9 mouse cellular contexts compared by ENCODE assay signal in genomic region chr16:28593075-28593915, GRCm38 (mm10).
A peak's percentile ranks its signal among the peaks of the same experiment; 100 is the strongest.
DNase-seq lines count a peak whose midpoint lies in the region; ATAC-seq and TF ChIP-seq lines count a peak whose summit lies in the region.
"Had no signal": no experiment of that assay in that cellular context is flagged by ENCODE, and none has a peak within 500 bp of the region (broad histone marks: within the 10 kb centered on the region; RNA-seq: fewer than 3 reads in every experiment).

No protein-coding gene starts in this region.

- peaks cover 13% of the 10 kb centered on the region for H3K27me3 ChIP-seq in E14TG2a.4 (ENCODE audit: insufficient read depth, low read length)
- H3K27me3 ChIP-seq in forebrain, embryonic 11.5 days (ENCODE audit: control insufficient read depth, insufficient read depth, low read length): no peaks in the 10 kb centered on the region
- 0 out of 2 replicates have a peak, but pooled peaks cover 3% of the 10 kb centered on the region for H3K27me3 ChIP-seq in heart, embryonic 14.5 days (ENCODE audit: control insufficient read depth, insufficient read depth, low read length)
- H3K27me3 ChIP-seq in liver, adult 2 months (ENCODE audit: control insufficient read depth, insufficient read depth, low read length): no peaks in the 10 kb centered on the region
- H3K27me3 ChIP-seq in neural tube, embryonic 11.5 days (ENCODE audit: control insufficient read depth, insufficient read depth, low read length): no peaks in the 10 kb centered on the region

- H3K4me1 ChIP-seq in E14TG2a.4 (replicated peaks; ENCODE audit: low read depth, low read length): no peaks in the 10 kb centered on the region
- no peaks in the 10 kb centered on the region for H3K4me1 ChIP-seq in brown adipose tissue, adult 24 weeks (ENCODE audit: control insufficient read depth, insufficient read depth, insufficient read length, low read length)
- no peaks in the 10 kb centered on the region for H3K4me1 ChIP-seq in forebrain, embryonic 11.5 days (replicated peaks; ENCODE audit: control insufficient read depth, insufficient read depth, low read length)
- peaks cover 0 to 2% of the 10 kb centered on the region in 2 experiments; a peak in 1 of 4 replicates for H3K4me1 ChIP-seq in heart, embryonic 14.5 days (ENCODE audit: control insufficient read depth in 2 of 2, insufficient read depth in 2 of 2, low read length in 2 of 2)
- H3K4me1 ChIP-seq in liver, adult 2 months (ENCODE audit: control insufficient read depth, insufficient read depth, low read length): 0 out of 2 replicates have a peak, but pooled peaks cover 1% of the 10 kb centered on the region
- H3K4me1 ChIP-seq in neural tube, embryonic 11.5 days (ENCODE audit: control insufficient read depth, insufficient read depth, low read length): no peaks in the 10 kb centered on the region

- no peaks in the 10 kb centered on the region for H3K36me3 ChIP-seq in E14TG2a.4 (ENCODE audit: insufficient read depth, low read length)
- H3K36me3 ChIP-seq in forebrain, embryonic 11.5 days (ENCODE audit: control insufficient read depth, insufficient read depth, low read length): no peaks in the 10 kb centered on the region
- H3K36me3 ChIP-seq in heart, embryonic 14.5 days (ENCODE audit: control insufficient read depth, insufficient read depth, low read length): no peaks in the 10 kb centered on the region
- no peaks in the 10 kb centered on the region for H3K36me3 ChIP-seq in liver, adult 2 months (ENCODE audit: control insufficient read depth, insufficient read depth, low read length)
- H3K36me3 ChIP-seq in neural tube, embryonic 11.5 days (ENCODE audit: control insufficient read depth, insufficient read depth, low read length): no peaks in the 10 kb centered on the region

- no peak overlapping the region for H3K27ac ChIP-seq in brown adipose tissue, adult 24 weeks (replicated peaks; ENCODE audit: low read depth, low read length)
- H3K27ac ChIP-seq in forebrain, embryonic 11.5 days (ENCODE audit: low read depth, low read length): no peak overlapping the region
- H3K27ac ChIP-seq in heart, embryonic 14.5 days (replicated peaks in 1 of 2; ENCODE audit: control insufficient read depth in 1 of 2, insufficient read depth in 1 of 2, low read depth in 2 of 2, low read length in 2 of 2): no peak overlapping the region
- no peak overlapping the region for H3K27ac ChIP-seq in liver, adult 2 months (replicated peaks; ENCODE audit: insufficient read depth, low read depth, low read length)
- no peak overlapping the region for H3K27ac ChIP-seq in neural tube, embryonic 11.5 days (ENCODE audit: low read depth, low read length)
- H3K27ac ChIP-seq: macrophage had no signal

- H3K4me3 ChIP-seq in E14TG2a.4 (replicated peaks; ENCODE audit: low read length): 0 out of 2 replicates have a peak overlapping the region, but pooled peaks have one; percentile 32
- peak overlapping the region; percentile 47; the same call in 1 of the 2 replicates for H3K4me3 ChIP-seq in brown adipose tissue, adult 24 weeks (ENCODE audit: insufficient read depth, low read depth, low read length)
- H3K4me3 ChIP-seq in forebrain, embryonic 11.5 days (ENCODE audit: low read depth, low read length): no peak overlapping the region
- peak overlapping the region; percentile 25 to 44 for H3K4me3 ChIP-seq in heart, embryonic 14.5 days (ENCODE audit: control insufficient read depth in 1 of 2, insufficient read depth in 1 of 2, low read depth in 1 of 2, low read length in 2 of 2)
- H3K4me3 ChIP-seq in liver, adult 2 months (ENCODE audit: insufficient read depth, low read depth, low read length): no peak overlapping the region
- no peak overlapping the region for H3K4me3 ChIP-seq in neural tube, embryonic 11.5 days (ENCODE audit: low read depth, low read length)

- peak; percentile 63 for TF ChIP-seq CTCF in E14TG2a.4 (conservative IDR thresholded peaks at IDR 0.05; ENCODE audit: low read length)
- TF ChIP-seq CTCF in liver, adult 2 months (IDR thresholded peaks at IDR 0.05; ENCODE audit: low read depth, low read length): peak; percentile 88

- WGBS in forebrain, embryonic 11.5 days: 30% methylated on average over 26 of the region's 26 CpGs
- WGBS in heart, embryonic 14.5 days: 24% methylated on average over 26 of the region's 26 CpGs
- 23% methylated on average over 26 of the region's 26 CpGs for WGBS in liver, adult 2 months
- 26% methylated on average over 26 of the region's 26 CpGs for WGBS in neural tube, embryonic 11.5 days

- H3K4me2 ChIP-seq in forebrain, embryonic 11.5 days (ENCODE audit: low read depth, low read length, severe bottlenecking): peak overlapping the region; percentile 37
- peak overlapping the region; percentile 64 for H3K4me2 ChIP-seq in heart, embryonic 14.5 days (ENCODE audit: low read length)
- H3K4me2 ChIP-seq in neural tube, embryonic 11.5 days (ENCODE audit: low read depth): peak overlapping the region; percentile 43

- DNase-seq in forebrain, embryonic 11.5 days (ENCODE audit: low spot score): peak; percentile 79
- peak; percentile 85 for DNase-seq in kidney, postnatal 10 days
- DNase-seq in liver, adult 2 months (ENCODE audit: extremely low read depth, low read depth, low spot score): peak; percentile 53
- peak; percentile 77 for DNase-seq in neural tube, embryonic 11.5 days (ENCODE audit: low spot score)
- peak; percentile 14 for DNase-seq in thymus, postnatal 14 days

- H3K79me2 ChIP-seq in liver, adult 2 months (ENCODE audit: control insufficient read depth, insufficient read depth, low read length): no peaks in the 10 kb centered on the region

- no peaks in the 10 kb centered on the region for H3K9me3 ChIP-seq in E14TG2a.4 (ENCODE audit: low read length)
- H3K9me3 ChIP-seq in forebrain, embryonic 11.5 days (ENCODE audit: control insufficient read depth, low read length): no peaks in the 10 kb centered on the region
- no peaks in the 10 kb centered on the region for H3K9me3 ChIP-seq in heart, embryonic 14.5 days (ENCODE audit: control insufficient read depth, low read length)
- no peaks in the 10 kb centered on the region for H3K9me3 ChIP-seq in neural tube, embryonic 11.5 days (ENCODE audit: control insufficient read depth, low read length)

- peak; percentile 76 for ATAC-seq in forebrain, embryonic 11.5 days (replicated peaks; ENCODE audit: low FRiP score)
- no peak for ATAC-seq in heart, embryonic 14.5 days (ENCODE audit: insufficient number of reproducible peaks, insufficient read depth, low FRiP score, low read depth)
- ATAC-seq in neural tube, embryonic 11.5 days (ENCODE audit: insufficient read depth, low FRiP score, low TSS enrichment): peak; percentile 68

- H3K9ac ChIP-seq in forebrain, embryonic 11.5 days (ENCODE audit: low read length): no peak overlapping the region
- H3K9ac ChIP-seq in heart, embryonic 14.5 days (ENCODE audit: low read length): peak overlapping the region; percentile 50; the same call in 1 of the 2 replicates
- no peak overlapping the region for H3K9ac ChIP-seq in liver, adult 2 months (ENCODE audit: low read depth, low read length)
- no peak overlapping the region for H3K9ac ChIP-seq in neural tube, embryonic 11.5 days (ENCODE audit: low read length)

- no peak for TF ChIP-seq POLR2A in liver, adult 2 months (IDR thresholded peaks at IDR 0.05; ENCODE audit: extremely low read depth, insufficient read depth, low read length)

Comparison
In these comparisons a context has a peak if more than half of its experiments do, and no peak if none do; other contexts are left out.
1. H3K4me3 ChIP-seq: peak in E14TG2a.4 (single experiment), brown adipose tissue, adult 24 weeks (single experiment) and heart, embryonic 14.5 days (2 of 2); none in forebrain, embryonic 11.5 days (single experiment), liver, adult 2 months (single experiment) and neural tube, embryonic 11.5 days (single experiment).
2. DNase-seq: peak in every context shown above with its lines; median percentile 85 in kidney, postnatal 10 days; 79 in forebrain, embryonic 11.5 days; 77 in neural tube, embryonic 11.5 days; 53 in liver, adult 2 months; 14 in thymus, postnatal 14 days.
3. Peak in every context shown above with its lines, with median percentiles within 50 percentile points of each other: H3K4me2 ChIP-seq.